Mouse (Mus musculus) liver, postnatal 0 days (tissue): ENCODE data around the gene Mmp2. TPM values are rescaled to one million over a fixed set of nuclear protein-coding genes. Genes with fewer than 3 reads are reported as not detected.
A peak's percentile ranks its signal among the peaks of the same experiment; 100 is the strongest.

Experiments used
- ATAC-seq: fragments of 200-750 bp; cut with Nextera tagmentation; 2 replicates; pipeline ENCODE4 v1.8.0; 2017; ENCODE audit warnings: mild to moderate bottlenecking, moderate library complexity
- DNase-seq: peaks from one replicate; pipeline ENCODE4 v3.0.0-alpha.2; 2016
- H3K27ac ChIP-seq: fragments of 300-500 bp; sonication (generic); 2 replicates; pipeline ENCODE4 v1.5.1; 2014; ENCODE audit warnings: antibody characterized with exemption, moderate library complexity, mild to moderate bottlenecking, low read depth
- H3K27me3 ChIP-seq: fragments of 300-500 bp; sonication (generic); 2 replicates; pipeline ENCODE4 v1.6.1; 2014; ENCODE audit warnings: low read length, control low read depth, mixed read lengths; ENCODE audit not compliant: insufficient read depth
- H3K36me3 ChIP-seq: fragments of 300-500 bp; sonication (generic); replicated peaks from 2 replicates; pipeline ENCODE4 v1.6.1; 2014; ENCODE audit warnings: mild to moderate bottlenecking, control low read depth, low read length, moderate library complexity, mixed read lengths; ENCODE audit not compliant: insufficient read depth
- H3K4me1 ChIP-seq: fragments of 300-500 bp; sonication (generic); 2 replicates; pipeline ENCODE4 v1.6.1; 2014; ENCODE audit warnings: antibody characterized with exemption, mild to moderate bottlenecking, control low read depth; ENCODE audit not compliant: insufficient read depth
- H3K4me2 ChIP-seq: fragments of 300-500 bp; sonication (generic); 2 replicates; pipeline ENCODE4 v1.6.1; 2014; ENCODE audit warnings: low read depth, mild to moderate bottlenecking, low read length, moderate library complexity, mixed read lengths
- H3K4me3 ChIP-seq: fragments of 300-500 bp; sonication (generic); 2 replicates; pipeline ENCODE4 v1.5.1; 2014; ENCODE audit warnings: low read depth, low read length
- H3K9ac ChIP-seq: fragments of 300-500 bp; sonication (generic); replicated peaks from 2 replicates; pipeline ENCODE4 v1.6.1; 2014; ENCODE audit warnings: mild to moderate bottlenecking, moderate library complexity
- H3K9me3 ChIP-seq: fragments of 300-500 bp; sonication (generic); 2 replicates; pipeline ENCODE4 v1.6.1; 2016; ENCODE audit warnings: mild to moderate bottlenecking, control low read depth, low read length, mixed read lengths
- CTCF ChIP-seq: sonication (generic); IDR thresholded peaks from 2 replicates; pipeline ENCODE4 v1.5.1; 2016; ENCODE audit warnings: antibody characterized with exemption, low read depth
- EP300 ChIP-seq: IDR thresholded peaks from 2 replicates; pipeline ENCODE4 v1.6.1; 2016; ENCODE audit warnings: antibody characterized with exemption, low read depth, mild to moderate bottlenecking
- WGBS: fragments of 180-500 bp; shearing (Covaris S2); extraction: QIAGEN DNeasy Blood & Tissue Kit; methylation state at CpG from one replicate; pipeline ENCODE4 v1.1.7; 2014; ENCODE audit not compliant: insufficient replicate concordance; 5-methylcytosine and 5-hydroxymethylcytosine counted together
- polyA plus RNA-seq: library from polyadenylated mRNA; unstranded; fragments of >200 nt; fragmentation: Nextera tagmentation; extraction: Ambion mirVana; gene quantifications from 2 replicates; pipeline ENCODE4 v1.2.1, GENCODE M21; 2015

Mmp2 gene
- polyA plus RNA-seq, 1 experiment from 2014 or later = 9.6 TPM

GRCm38 (mm10) chr8:92817928-92818818 lies 8.9 kb upstream of the Mmp2 start:
- peak; percentile 86 for DNase-seq
- Histone ChIP-seq H3K9me3 (no peaks in the 10 kb centered on the region), H3K4me2 (no peak overlapping the region), H3K9ac (no peak overlapping the region), H3K27me3 (no peaks in the 10 kb centered on the region), H3K36me3 (no peaks in the 10 kb centered on the region), H3K27ac (no peak overlapping the region), H3K4me3 (no peak overlapping the region), H3K4me1 (no peaks in the 10 kb centered on the region)
- 19% methylated on average over 6 of the region's 6 CpGs for WGBS
- peak; percentile 71 for ATAC-seq
- TF ChIP-seq EP300 = no peak
- peak; percentile 97 for TF ChIP-seq CTCF

GRCm38 (mm10) chr8:92821151-92821550 lies 5.9 kb upstream of the Mmp2 start:
- no peaks in the 10 kb centered on the region for H3K4me1 ChIP-seq
- ATAC-seq (no peak), DNase-seq (no peak)
- TF ChIP-seq EP300 = no peak
- TF ChIP-seq CTCF = no peak
- H3K4me3 ChIP-seq = no peak overlapping the region
- no peaks in the 10 kb centered on the region for H3K9me3 ChIP-seq
- H3K4me2 ChIP-seq = no peak overlapping the region
- H3K9ac ChIP-seq = no peak overlapping the region
- no peaks in the 10 kb centered on the region for H3K36me3 ChIP-seq
- H3K27me3 ChIP-seq = no peaks in the 10 kb centered on the region
- no peak overlapping the region for H3K27ac ChIP-seq

- Histone ChIP-seq H3K4me3 (no peak overlapping the region), H3K4me2 (no peak overlapping the region), H3K9me3 (no peaks in the 10 kb centered on the region), H3K9ac (no peak overlapping the region), H3K36me3 (no peaks in the 10 kb centered on the region), H3K27ac (no peak overlapping the region), H3K27me3 (peaks cover 5% of the 10 kb centered on the region; the same call in 1 of the 2 replicates), H3K4me1 (no peaks in the 10 kb centered on the region)
- DNase-seq (peak; percentile 30), ATAC-seq (no peak)
- TF ChIP-seq CTCF = no peak
- no peak for TF ChIP-seq EP300
- WGBS = 34% methylated on average over 5 of the region's 5 CpGs
Observed at GRCm38 (mm10) chr8:92822386-92822785, 4.7 kb upstream of the Mmp2 start.

- TF ChIP-seq EP300 (no peak), CTCF (no peak)
- Histone ChIP-seq H3K36me3 (no peaks in the 10 kb centered on the region), H3K9me3 (no peaks in the 10 kb centered on the region), H3K4me2 (no peak overlapping the region), H3K9ac (no peak overlapping the region), H3K27me3 (peaks cover 13% of the 10 kb centered on the region), H3K4me3 (no peak overlapping the region), H3K4me1 (no peaks in the 10 kb centered on the region), H3K27ac (no peak overlapping the region)
- DNase-seq = no peak
- no peak for ATAC-seq
- WGBS = 58% methylated on average over 4 of the region's 4 CpGs
Observed at GRCm38 (mm10) chr8:92825991-92826390, 1.1 kb upstream of the Mmp2 start.

GRCm38 (mm10) chr8:92828251-92828743 lies 1.2 kb downstream of the Mmp2 start:
- Histone ChIP-seq H3K27me3 (peaks cover 13% of the 10 kb centered on the region), H3K4me1 (no peaks in the 10 kb centered on the region), H3K36me3 (no peaks in the 10 kb centered on the region), H3K9ac (no peak overlapping the region), H3K4me3 (no peak overlapping the region), H3K9me3 (no peaks in the 10 kb centered on the region), H3K27ac (no peak overlapping the region), H3K4me2 (peak overlapping the region; percentile 11; the same call in 1 of the 2 replicates)
- no peak for TF ChIP-seq EP300
- TF ChIP-seq CTCF = no peak
- ATAC-seq (no peak), DNase-seq (no peak)
- 58% methylated on average over 15 of the region's 15 CpGs for WGBS

GRCm38 (mm10) chr8:92834065-92834731 lies 7.1 kb downstream of the Mmp2 start:
- no peaks in the 10 kb centered on the region for H3K27me3 ChIP-seq
- H3K4me1 ChIP-seq = no peaks in the 10 kb centered on the region
- no peak overlapping the region for H3K4me2 ChIP-seq
- H3K27ac ChIP-seq = no peak overlapping the region
- no peak overlapping the region for H3K4me3 ChIP-seq
- H3K36me3 ChIP-seq = no peaks in the 10 kb centered on the region
- no peaks in the 10 kb centered on the region for H3K9me3 ChIP-seq
- TF ChIP-seq CTCF = no peak
- TF ChIP-seq EP300 = no peak
- DNase-seq (no peak), ATAC-seq (no peak)
- 35% methylated on average over 5 of the region's 5 CpGs for WGBS
- no peak overlapping the region for H3K9ac ChIP-seq
